Mouse (Mus musculus) hindbrain, embryonic 14.5 days (tissue): Measurements from ENCODE around the gene Anapc4. TPM values are rescaled to one million over a fixed set of nuclear protein-coding genes. Genes with fewer than 3 reads are reported as not detected.
A peak's percentile ranks its signal among the peaks of the same experiment; 100 is the strongest.

Experiments
- ATAC-seq: fragments of 200-750 bp; cut with Nextera tagmentation; 2 replicates; pipeline ENCODE4 v1.8.0; 2017; ENCODE audit warnings: moderate number of reproducible peaks, mild to moderate bottlenecking, moderate TSS enrichment, moderate library complexity; ENCODE audit not compliant: low FRiP score
- DNase-seq: peaks from one replicate; pipeline ENCODE4 v3.0.0-alpha.2; 2015; ENCODE audit warnings: low spot score
- H3K27ac ChIP-seq: fragments of 300-500 bp; sonication (generic); 2 replicates; pipeline ENCODE4 v1.5.1; 2014; ENCODE audit warnings: mild to moderate bottlenecking, moderate library complexity
- H3K27me3 ChIP-seq: fragments of 300-500 bp; sonication (generic); 2 replicates; pipeline ENCODE4 v1.6.1; 2014; ENCODE audit warnings: mild to moderate bottlenecking, low read length, mixed read lengths; ENCODE audit not compliant: control insufficient read depth, insufficient read depth
- H3K36me3 ChIP-seq: fragments of 300-500 bp; sonication (generic); replicated peaks from 2 replicates; pipeline ENCODE4 v1.6.1; 2014; ENCODE audit not compliant: control insufficient read depth, insufficient read depth
- H3K4me1 ChIP-seq: fragments of 300-500 bp; sonication (generic); replicated peaks from 2 replicates; pipeline ENCODE4 v1.6.1; 2014; ENCODE audit warnings: antibody characterized with exemption, low read length, mixed read lengths; ENCODE audit not compliant: control insufficient read depth, insufficient read depth
- H3K4me2 ChIP-seq: fragments of 300-500 bp; sonication (generic); replicated peaks from 2 replicates; pipeline ENCODE4 v1.6.1; 2014; ENCODE audit warnings: mild to moderate bottlenecking, moderate library complexity
- H3K4me3 ChIP-seq: fragments of 300-500 bp; sonication (generic); replicated peaks from 2 replicates; pipeline ENCODE4 v1.5.1; 2014; ENCODE audit warnings: mild to moderate bottlenecking, low read length
- H3K9ac ChIP-seq: fragments of 300-500 bp; sonication (generic); 2 replicates; pipeline ENCODE4 v1.6.1; 2014
- H3K9me3 ChIP-seq: fragments of 300-500 bp; sonication (generic); 2 replicates; pipeline ENCODE4 v1.6.1; 2016; ENCODE audit warnings: low read length; ENCODE audit not compliant: control insufficient read depth
- WGBS: fragments of 180-500 bp; shearing (Covaris S2); extraction: QIAGEN DNeasy Blood & Tissue Kit; methylation state at CpG from one replicate; pipeline ENCODE4 v1.1.7; 2014; 5-methylcytosine and 5-hydroxymethylcytosine counted together
- polyA plus RNA-seq: library from polyadenylated mRNA; unstranded; fragments of >200 nt; fragmentation: Nextera tagmentation; extraction: Ambion mirVana; gene quantifications from 2 replicates; pipeline ENCODE4 v1.2.1, GENCODE M21; 2014

The Anapc4 gene
- polyA plus RNA-seq, 1 experiment from 2014 or later = 116 TPM

- H3K9me3 ChIP-seq = no peaks in the 10 kb centered on the region
- no peaks in the 10 kb centered on the region for H3K36me3 ChIP-seq
- no peak for DNase-seq
- no peak for ATAC-seq
- H3K4me3 ChIP-seq = no peak overlapping the region
- no peak overlapping the region for H3K27ac ChIP-seq
- no peaks in the 10 kb centered on the region for H3K4me1 ChIP-seq
- no peaks in the 10 kb centered on the region for H3K27me3 ChIP-seq
- 57% methylated on average over 12 of the region's 12 CpGs for WGBS
- no peak overlapping the region for H3K4me2 ChIP-seq
- no peak overlapping the region for H3K9ac ChIP-seq
Observed at GRCm38 (mm10) chr5:52887085-52887484, 53.3 kb downstream of the Anapc4 start.

DNA sequence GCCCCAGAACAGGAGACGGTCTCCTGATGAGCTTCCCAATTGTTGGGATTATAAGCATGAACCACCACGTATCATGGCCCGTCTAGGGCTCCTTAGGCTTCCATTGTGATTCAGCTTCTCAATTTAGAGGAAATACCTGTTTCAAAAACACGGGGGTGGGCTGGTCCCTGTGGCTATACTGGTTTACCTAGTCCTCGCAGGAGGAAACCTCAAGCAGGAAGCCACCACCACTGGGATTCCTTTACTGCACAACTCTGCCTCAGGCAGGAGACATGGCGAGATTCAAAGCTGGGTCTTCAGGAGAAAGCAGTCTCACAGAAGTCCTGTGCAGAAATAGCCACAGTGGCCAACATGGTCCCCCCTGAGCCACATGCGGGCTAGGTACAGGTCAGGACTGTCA is 56.1 kb downstream of the Anapc4 start:
- Histone ChIP-seq H3K4me1 (no peaks in the 10 kb centered on the region), H3K27ac (no peak overlapping the region), H3K27me3 (no peaks in the 10 kb centered on the region), H3K9me3 (no peaks in the 10 kb centered on the region), H3K4me2 (no peak overlapping the region), H3K4me3 (no peak overlapping the region), H3K9ac (no peak overlapping the region), H3K36me3 (no peaks in the 10 kb centered on the region)
- WGBS = 83% methylated on average over 7 of the region's 7 CpGs
- ATAC-seq = no peak
- no peak for DNase-seq

- Histone ChIP-seq H3K4me2 (no peak overlapping the region), H3K36me3 (no peaks in the 10 kb centered on the region), H3K27ac (no peak overlapping the region), H3K9ac (no peak overlapping the region), H3K9me3 (no peaks in the 10 kb centered on the region), H3K27me3 (no peaks in the 10 kb centered on the region), H3K4me3 (no peak overlapping the region), H3K4me1 (no peaks in the 10 kb centered on the region)
- 71% methylated on average over 12 of the region's 12 CpGs for WGBS
- ATAC-seq (no peak), DNase-seq (no peak)
Observed at GRCm38 (mm10) chr5:52891949-52892835, 58.4 kb downstream of the Anapc4 start.

- no peak overlapping the region for H3K4me3 ChIP-seq
- H3K9me3 ChIP-seq = no peaks in the 10 kb centered on the region
- ATAC-seq = no peak
- no peak for DNase-seq
- H3K4me1 ChIP-seq = no peaks in the 10 kb centered on the region
- no peaks in the 10 kb centered on the region for H3K27me3 ChIP-seq
- 73% methylated on average over 5 of the region's 5 CpGs for WGBS
- H3K27ac ChIP-seq = no peak overlapping the region
- H3K4me2 ChIP-seq = no peak overlapping the region
- no peak overlapping the region for H3K9ac ChIP-seq
- no peaks in the 10 kb centered on the region for H3K36me3 ChIP-seq
Observed at GRCm38 (mm10) chr5:52893938-52894337, 60.1 kb downstream of the Anapc4 start.

GRCm38 (mm10) chr5:52904246-52904645 is 70.4 kb downstream of the Anapc4 start:
- 53% methylated on average over 4 of the region's 4 CpGs for WGBS
- ATAC-seq (no peak), DNase-seq (no peak)
- Histone ChIP-seq H3K27me3 (no peaks in the 10 kb centered on the region), H3K4me3 (no peak overlapping the region), H3K27ac (no peak overlapping the region), H3K36me3 (no peaks in the 10 kb centered on the region), H3K4me1 (no peaks in the 10 kb centered on the region), H3K9me3 (no peaks in the 10 kb centered on the region), H3K4me2 (no peak overlapping the region), H3K9ac (no peak overlapping the region)

- H3K27ac ChIP-seq = no peak overlapping the region
- 23% methylated on average over 6 of the region's 6 CpGs for WGBS
- no peaks in the 10 kb centered on the region for H3K4me1 ChIP-seq
- H3K27me3 ChIP-seq = no peaks in the 10 kb centered on the region
- H3K4me2 ChIP-seq = no peak overlapping the region
- no peaks in the 10 kb centered on the region for H3K9me3 ChIP-seq
- H3K36me3 ChIP-seq = no peaks in the 10 kb centered on the region
- no peak overlapping the region for H3K9ac ChIP-seq
- DNase-seq (no peak), ATAC-seq (no peak; the same call in 1 of the 2 replicates)
- H3K4me3 ChIP-seq = no peak overlapping the region
Observed at GRCm38 (mm10) chr5:52904671-52905070, 70.9 kb downstream of the Anapc4 start.

DNA sequence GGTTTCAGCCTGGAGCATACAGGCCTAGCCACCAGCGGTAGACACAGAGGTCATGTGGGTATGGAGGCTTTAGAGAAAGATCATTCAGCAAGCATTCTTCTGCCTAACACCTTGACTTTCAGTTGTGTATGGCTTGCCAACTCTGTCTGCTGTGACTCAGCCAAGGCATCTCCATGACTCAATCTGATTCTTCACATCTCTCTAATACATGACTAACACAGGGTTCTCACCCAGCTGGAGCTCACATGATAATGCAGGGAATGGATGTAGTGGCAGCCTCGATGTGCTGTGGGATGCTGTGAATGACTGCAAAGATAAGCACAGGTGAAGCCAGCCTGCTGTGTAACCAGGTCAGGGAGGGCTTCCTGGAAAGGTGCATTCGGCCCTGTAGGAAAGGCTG is 74.4 kb downstream of the Anapc4 start:
- 90% methylated on average over 3 of the region's 3 CpGs for WGBS
- no peaks in the 10 kb centered on the region for H3K4me1 ChIP-seq
- H3K36me3 ChIP-seq = no peaks in the 10 kb centered on the region
- DNase-seq = no peak
- no peaks in the 10 kb centered on the region for H3K27me3 ChIP-seq
- no peak for ATAC-seq
- H3K4me3 ChIP-seq = no peak overlapping the region
- no peak overlapping the region for H3K4me2 ChIP-seq
- no peaks in the 10 kb centered on the region for H3K9me3 ChIP-seq
- H3K9ac ChIP-seq = no peak overlapping the region
- no peak overlapping the region for H3K27ac ChIP-seq

- no peak overlapping the region for H3K9ac ChIP-seq
Observed at GRCm38 (mm10) chr5:52910159-52910591, 76.4 kb downstream of the Anapc4 start.

GRCm38 (mm10) chr5:52911286-52911870 is 77.6 kb downstream of the Anapc4 start:
- Histone ChIP-seq H3K4me1 (no peaks in the 10 kb centered on the region), H3K9ac (no peak overlapping the region), H3K36me3 (no peaks in the 10 kb centered on the region), H3K27me3 (no peaks in the 10 kb centered on the region), H3K9me3 (no peaks in the 10 kb centered on the region), H3K27ac (no peak overlapping the region), H3K4me2 (no peak overlapping the region), H3K4me3 (no peak overlapping the region)
- no peak for DNase-seq
- 83% methylated on average over 10 of the region's 10 CpGs for WGBS
- ATAC-seq = no peak

More at GRCm38 (mm10) chr5:52910159-52910591, 76.4 kb downstream of the Anapc4 start:
- no peak overlapping the region for H3K4me3 ChIP-seq
- H3K36me3 ChIP-seq = no peaks in the 10 kb centered on the region
- no peak overlapping the region for H3K27ac ChIP-seq
- WGBS = 44% methylated on average over 12 of the region's 12 CpGs
- H3K9me3 ChIP-seq = no peaks in the 10 kb centered on the region
- H3K4me1 ChIP-seq = no peaks in the 10 kb centered on the region
- DNase-seq (no peak), ATAC-seq (no peak)
- H3K27me3 ChIP-seq = no peaks in the 10 kb centered on the region
- peak overlapping the region; percentile 28; the same call in 1 of the 2 replicates for H3K4me2 ChIP-seq
